Mouse (Mus musculus) cerebellum, adult 9-11 months (tissue): Measurements from ENCODE around the gene Arhgdia.
A peak's percentile ranks its signal among the peaks of the same experiment; 100 is the strongest.
"Not testable (repeated sequence)": the region's sequence is repeated elsewhere in the genome, so short reads cannot be mapped to it uniquely, and the experiment has no call there.

Source experiments
- DNase-seq: peaks from one replicate; pipeline ENCODE4 v3.0.0; 2022

Gene Arhgdia

GRCm38 (mm10) chr11:120578024-120578693, 3.3 kb downstream of the Arhgdia start:
- DNase-seq: peak; percentile 61

GRCm38 (mm10) chr11:120577211-120578023, 4.0 kb downstream of the Arhgdia start:
- DNase-seq: peak; percentile 54

GRCm38 (mm10) chr11:120576365-120576981, 5.0 kb downstream of the Arhgdia start:
- DNase-seq: no peak

- no peak for DNase-seq
These were observed 5.5 kb downstream of the Arhgdia start for GRCm38 (mm10) chr11:120575940-120576339.

GRCm38 (mm10) chr11:120575046-120575445, 6.4 kb downstream of the Arhgdia start:
- DNase-seq: no peak

GRCm38 (mm10) chr11:120574278-120574600, 7.2 kb downstream of the Arhgdia start:
- DNase-seq: no peak

GRCm38 (mm10) chr11:120573585-120574277, 7.7 kb downstream of the Arhgdia start:
- no peak for DNase-seq

- peak; percentile 100 for DNase-seq
These were observed 8.5 kb downstream of the Arhgdia start, which contains the start of gene P4hb for GRCm38 (mm10) chr11:120572752-120573584. TSS of gene P4hb (minus strand) at chr11:120573253.

- DNase-seq: no peak
These were observed 9.0 kb downstream of the Arhgdia start for GRCm38 (mm10) chr11:120572417-120572751.

GRCm38 (mm10) chr11:120571754-120572416, 9.5 kb downstream of the Arhgdia start:
- peak; percentile 47 for DNase-seq

GRCm38 (mm10) chr11:120571122-120571521, 10.3 kb downstream of the Arhgdia start:
- DNase-seq: no peak

GRCm38 (mm10) chr11:120568324-120568723, 13.1 kb downstream of the Arhgdia start:
- no peak for DNase-seq

GRCm38 (mm10) chr11:120565114-120565513, 16.3 kb downstream of the Arhgdia start:
- no peak for DNase-seq

- DNase-seq: no peak
These were observed 18.5 kb downstream of the Arhgdia start for GRCm38 (mm10) chr11:120562949-120563348.

GRCm38 (mm10) chr11:120560952-120561728, 20.3 kb downstream of the Arhgdia start:
- no peak for DNase-seq

- not testable (repeated sequence) for DNase-seq
These were observed 22.6 kb downstream of the Arhgdia start for GRCm38 (mm10) chr11:120558843-120559242.

GRCm38 (mm10) chr11:120555260-120555659, 26.2 kb downstream of the Arhgdia start:
- no peak for DNase-seq

- no peak for DNase-seq
These were observed 26.6 kb downstream of the Arhgdia start for GRCm38 (mm10) chr11:120554834-120555233.

- no peak for DNase-seq
These were observed 28.7 kb downstream of the Arhgdia start for GRCm38 (mm10) chr11:120552736-120553135.

GRCm38 (mm10) chr11:120550810-120551440, 30.5 kb downstream of the Arhgdia start, which contains the start of gene Ppp1r27:
TSS of gene Ppp1r27 (minus strand) at chr11:120551132.
- no peak for DNase-seq
